Mouse (Mus musculus) stomach, embryonic 14.5 days (tissue): ENCODE results near the gene Ccnt2. TPM values are rescaled to one million over a fixed set of nuclear protein-coding genes. Genes with fewer than 3 reads are reported as not detected.

Experiments used
- ATAC-seq: fragments of 200-750 bp; cut with Nextera tagmentation; 2 replicates; pipeline ENCODE4 v1.8.0; 2017; ENCODE audit warnings: low read depth, moderate TSS enrichment; ENCODE audit not compliant: insufficient number of reproducible peaks, insufficient read depth, low FRiP score
- H3K27ac ChIP-seq: fragments of 300-500 bp; sonication (generic); 2 replicates; pipeline ENCODE4 v1.5.1; 2014; ENCODE audit warnings: mild to moderate bottlenecking, low read length, moderate library complexity, mixed read lengths
- H3K27me3 ChIP-seq: fragments of 300-500 bp; sonication (generic); 2 replicates; pipeline ENCODE4 v1.6.1; 2014; ENCODE audit warnings: low read length, control low read depth, mixed read lengths; ENCODE audit not compliant: control insufficient read depth, insufficient read depth
- H3K36me3 ChIP-seq: fragments of 300-500 bp; sonication (generic); 2 replicates; pipeline ENCODE4 v1.6.1; 2014; ENCODE audit warnings: mild to moderate bottlenecking, control low read depth, low read length, moderate library complexity, mixed read lengths; ENCODE audit not compliant: control insufficient read depth, insufficient read depth
- H3K4me1 ChIP-seq: fragments of 300-500 bp; sonication (generic); 2 replicates; pipeline ENCODE4 v1.6.1; 2014; ENCODE audit warnings: low read length, control low read depth, mixed read lengths; ENCODE audit not compliant: control insufficient read depth, insufficient read depth
- H3K4me2 ChIP-seq: fragments of 300-500 bp; sonication (generic); replicated peaks from 2 replicates; pipeline ENCODE4 v1.6.1; 2014; ENCODE audit warnings: low read depth, low read length, control low read depth
- H3K4me3 ChIP-seq: fragments of 300-500 bp; sonication (generic); 2 replicates; pipeline ENCODE4 v1.5.1; 2014; ENCODE audit warnings: low read depth, low read length, control low read depth
- H3K9ac ChIP-seq: fragments of 300-500 bp; sonication (generic); replicated peaks from 2 replicates; pipeline ENCODE4 v1.6.1; 2014; ENCODE audit warnings: low read depth, mild to moderate bottlenecking, control low read depth, low read length, moderate library complexity, mixed read lengths
- H3K9me3 ChIP-seq: fragments of 300-500 bp; sonication (generic); 2 replicates; pipeline ENCODE4 v1.6.1; 2016; ENCODE audit warnings: low read depth, low read length, control low read depth; ENCODE audit not compliant: control insufficient read depth
- WGBS: fragments of 180-500 bp; shearing (Covaris S2); extraction: QIAGEN DNeasy Blood & Tissue Kit; methylation state at CpG from one replicate; pipeline ENCODE4 v1.1.7; 2014; 5-methylcytosine and 5-hydroxymethylcytosine counted together
- polyA plus RNA-seq: library from polyadenylated mRNA; unstranded; fragments of >200 nt; fragmentation: Nextera tagmentation; extraction: Ambion mirVana; gene quantifications from 2 replicates; pipeline ENCODE4 v1.2.1, GENCODE M21; 2014

The Ccnt2 gene
- polyA plus RNA-seq: 94.3 and 95.3 TPM in 2 replicates

DNA sequence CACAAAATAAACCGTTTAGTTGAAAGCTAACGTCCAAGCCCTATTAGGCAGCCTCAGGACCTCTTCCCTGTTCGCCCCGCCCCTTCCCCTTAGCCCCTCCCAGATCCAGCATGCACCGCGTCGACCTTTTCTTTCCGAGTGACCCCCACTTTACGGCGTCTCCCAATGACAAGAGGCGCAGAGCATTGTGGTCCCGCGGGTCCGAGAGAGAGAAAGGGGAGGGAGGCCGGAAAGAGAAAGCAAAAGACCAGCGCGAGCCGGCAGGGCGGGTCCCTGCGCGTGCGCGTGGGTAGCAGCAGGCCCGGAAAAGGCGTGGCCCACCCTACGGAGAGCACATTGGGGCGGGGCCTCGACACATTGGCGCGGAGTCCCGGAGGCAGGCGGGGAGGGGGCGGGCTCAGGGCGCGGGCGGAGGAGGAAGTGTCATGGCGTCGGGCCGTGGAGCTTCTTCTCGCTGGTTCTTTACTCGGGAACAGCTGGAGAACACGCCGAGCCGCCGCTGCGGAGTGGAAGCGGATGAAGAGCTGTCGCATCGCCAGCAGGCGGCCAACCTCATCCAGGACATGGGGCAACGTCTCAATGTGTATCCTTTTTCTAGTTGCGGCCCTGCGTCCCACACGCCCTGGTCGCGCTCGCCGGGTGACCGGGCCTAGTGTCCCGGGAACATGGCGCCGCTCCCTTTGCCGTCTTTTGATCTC lies at the start of gene Ccnt2:
Gene Ccnt2, plus strand, starts transcription at position 362 of the 698 bp plus-strand sequence.
- no peaks in the 10 kb centered on the region for H3K9me3 ChIP-seq
- H3K4me1 ChIP-seq: peaks cover 13% of the 10 kb centered on the region; the same call in 1 of the 2 replicates
- WGBS: under 1% methylated on average over 59 of the region's 63 CpGs
- peak within 1 kb of the TSS; percentile 93 for H3K4me3 ChIP-seq
- H3K9ac ChIP-seq: peak within 1 kb of the TSS; percentile 86
- ATAC-seq: peak; percentile 98
- H3K27ac ChIP-seq: peak within 1 kb of the TSS; percentile 95
- peak within 1 kb of the TSS; percentile 76 for H3K4me2 ChIP-seq
- H3K36me3 ChIP-seq: no peaks in the 10 kb centered on the region; the same call in none of the 2 replicates
- H3K27me3 ChIP-seq: no peaks in the 10 kb centered on the region

DNA sequence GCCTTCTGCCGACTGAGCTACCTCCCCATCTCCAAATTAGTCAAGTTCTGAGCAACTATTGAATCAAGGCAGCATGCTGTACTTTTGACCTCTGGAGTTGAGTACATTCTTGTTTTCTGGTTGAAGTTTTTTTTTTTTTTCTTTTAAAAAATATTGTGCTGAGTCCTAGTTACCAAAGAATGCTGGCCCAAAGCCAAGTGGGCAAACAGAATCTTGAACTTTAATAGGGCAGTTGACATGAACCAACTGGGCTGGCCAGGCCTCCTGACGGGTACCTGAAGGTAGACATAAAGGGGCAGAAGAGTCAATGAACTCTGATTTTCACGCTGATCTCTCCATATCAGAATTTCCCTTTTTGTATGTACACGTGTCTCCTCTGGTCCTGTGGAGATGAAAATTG lies 44.9 kb upstream of the Ccnt2 start, which contains the start of gene Acmsd:
Gene Acmsd, plus strand, starts transcription at position 318 of the 400 bp plus-strand sequence.
- Histone ChIP-seq H3K27me3 (no peaks in the 10 kb centered on the region), H3K9me3 (no peaks in the 10 kb centered on the region), H3K36me3 (no peaks in the 10 kb centered on the region), H3K4me3 (no peak within 1 kb of the TSS), H3K27ac (no peak within 1 kb of the TSS), H3K9ac (no peak within 1 kb of the TSS), H3K4me2 (no peak within 1 kb of the TSS), H3K4me1 (no peaks in the 10 kb centered on the region)
- ATAC-seq: no peak
- 76% methylated on average over 4 of the region's 4 CpGs for WGBS

DNA sequence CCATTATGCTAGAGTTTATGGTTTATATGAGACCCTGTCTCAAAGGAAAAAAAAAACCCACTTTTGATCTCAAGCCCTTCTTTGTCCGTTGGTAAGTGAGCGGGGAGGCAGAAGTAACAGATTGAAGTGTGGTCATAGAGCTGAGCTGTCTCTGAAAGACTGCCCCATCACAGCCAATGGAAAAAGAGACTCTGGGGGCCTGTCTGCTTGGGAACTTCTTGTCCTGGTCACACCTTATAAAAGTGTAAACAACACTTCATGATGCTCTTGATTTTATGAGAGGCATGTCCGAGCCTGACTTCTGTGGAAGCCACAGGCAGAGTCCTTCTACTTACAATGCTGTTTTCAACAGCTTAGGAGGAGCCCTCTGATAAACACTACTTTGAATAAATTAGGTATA lies 42.9 kb upstream of the Ccnt2 start:
- Histone ChIP-seq H3K9ac (no peak overlapping the region), H3K4me2 (no peak overlapping the region), H3K36me3 (no peaks in the 10 kb centered on the region), H3K27me3 (no peaks in the 10 kb centered on the region), H3K9me3 (no peaks in the 10 kb centered on the region), H3K4me3 (no peak overlapping the region), H3K27ac (no peak overlapping the region), H3K4me1 (no peaks in the 10 kb centered on the region)
- ATAC-seq: no peak
- 45% methylated on average over 3 of the region's 3 CpGs for WGBS

DNA sequence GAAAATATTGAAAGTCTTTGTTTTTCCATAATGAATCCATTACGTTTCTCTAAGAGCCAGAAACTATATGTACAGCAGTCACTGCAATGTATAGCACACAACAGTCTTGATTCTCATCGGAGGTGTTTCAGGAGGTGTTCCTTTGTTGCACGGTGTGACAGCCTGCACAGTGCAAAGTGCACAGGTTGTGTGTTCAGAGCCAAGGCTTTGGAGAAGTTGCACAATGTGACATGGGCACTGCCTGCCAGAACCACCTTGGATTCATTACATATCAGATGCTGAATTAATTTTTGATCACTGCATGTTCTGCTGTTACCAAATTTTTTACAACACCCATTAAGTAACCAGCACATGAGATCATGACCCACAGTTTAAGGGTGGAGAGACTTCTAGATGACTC lies 41.5 kb upstream of the Ccnt2 start:
- WGBS: 89% methylated on average over 3 of the region's 3 CpGs
- Histone ChIP-seq H3K4me2 (no peak overlapping the region), H3K4me3 (no peak overlapping the region), H3K27me3 (no peaks in the 10 kb centered on the region), H3K36me3 (no peaks in the 10 kb centered on the region), H3K9me3 (no peaks in the 10 kb centered on the region), H3K4me1 (no peaks in the 10 kb centered on the region), H3K9ac (no peak overlapping the region), H3K27ac (no peak overlapping the region)
- no peak for ATAC-seq

DNA sequence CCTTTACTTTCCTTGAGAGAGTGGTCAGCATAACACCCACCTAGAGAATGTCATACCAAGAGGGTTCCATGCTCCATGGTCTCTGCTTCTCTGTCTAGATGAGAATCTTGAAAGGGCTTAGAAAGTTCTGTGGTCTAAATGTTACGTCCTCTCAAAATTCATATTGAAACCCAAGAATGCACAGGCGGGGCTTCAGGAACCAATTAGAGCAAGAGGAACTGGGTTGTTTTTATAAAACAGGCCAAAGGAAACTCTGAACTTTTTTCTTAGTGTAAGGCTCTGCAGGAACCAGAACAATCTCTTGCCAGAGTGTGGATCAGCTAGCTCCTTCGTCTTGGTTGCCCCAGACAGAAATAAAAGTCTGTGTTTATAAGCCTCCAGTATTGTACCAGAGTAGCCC lies 41.1 kb upstream of the Ccnt2 start:
- no peaks in the 10 kb centered on the region for H3K9me3 ChIP-seq
- H3K4me2 ChIP-seq: no peak overlapping the region
- no peaks in the 10 kb centered on the region for H3K27me3 ChIP-seq
- H3K36me3 ChIP-seq: no peaks in the 10 kb centered on the region
- H3K4me3 ChIP-seq: no peak overlapping the region
- no peaks in the 10 kb centered on the region for H3K4me1 ChIP-seq
- no peak overlapping the region for H3K9ac ChIP-seq
- H3K27ac ChIP-seq: no peak overlapping the region
- 67% methylated on average over 3 of the region's 3 CpGs for WGBS
- ATAC-seq: no peak

DNA sequence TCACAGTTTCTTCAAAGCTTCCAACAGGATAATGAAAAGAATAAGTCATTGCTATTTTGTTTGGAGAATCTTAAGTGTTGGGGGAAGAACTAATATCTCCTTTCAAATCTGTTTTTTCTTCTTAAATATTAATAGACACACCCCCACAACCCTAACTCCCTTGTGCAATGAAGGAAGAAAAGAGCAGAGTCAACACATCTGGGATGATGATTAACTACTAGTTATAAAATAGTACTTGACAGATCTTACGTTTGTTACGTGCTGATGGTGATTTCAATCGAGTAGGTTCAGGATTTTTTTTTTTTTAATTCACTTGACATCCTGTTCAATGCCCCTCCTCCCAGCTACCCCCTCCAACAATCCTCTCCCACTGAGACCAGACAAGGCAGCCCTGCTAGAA lies 38.6 kb upstream of the Ccnt2 start:
- H3K36me3 ChIP-seq: no peaks in the 10 kb centered on the region
- WGBS: 56% methylated on average over 3 of the region's 3 CpGs

DNA sequence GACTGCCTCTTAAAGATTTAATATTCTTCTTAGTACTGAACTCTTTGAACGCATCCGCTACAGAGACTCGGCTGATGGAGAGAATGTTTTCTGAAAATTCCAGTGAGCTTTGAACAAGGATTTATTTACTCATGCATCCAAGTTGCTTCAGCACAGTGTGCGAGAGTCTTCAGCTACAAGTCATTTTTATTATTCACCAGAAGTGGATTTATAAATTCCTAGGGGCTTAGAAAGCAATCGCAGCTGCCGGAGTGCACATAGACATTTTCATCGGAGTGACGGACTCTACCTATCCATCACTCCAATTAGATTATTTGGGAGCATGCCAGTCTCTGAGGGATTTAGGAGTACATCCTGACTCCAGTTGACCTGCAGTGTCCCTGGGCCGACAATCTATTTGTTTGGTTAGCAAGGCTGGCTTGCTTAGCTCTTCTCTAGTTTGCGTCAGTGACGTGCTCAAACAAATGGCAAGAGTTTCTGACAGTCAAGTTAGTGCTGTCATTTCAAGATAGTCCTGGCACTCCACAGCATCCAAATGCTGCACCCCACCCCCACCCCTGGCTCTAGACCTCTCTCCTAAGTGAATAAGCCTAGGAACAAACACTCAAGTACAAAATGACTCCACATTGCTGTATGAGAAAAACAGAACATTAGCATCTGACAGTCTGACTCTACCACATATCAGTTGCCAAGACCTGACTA lies 23.4 kb upstream of the Ccnt2 start:
- no peaks in the 10 kb centered on the region for H3K27me3 ChIP-seq
- no peak for ATAC-seq

More for the DNA sequence above, 38.6 kb upstream of the Ccnt2 start:
- Histone ChIP-seq H3K4me3 (no peak overlapping the region), H3K9me3 (no peaks in the 10 kb centered on the region), H3K27me3 (no peaks in the 10 kb centered on the region), H3K4me1 (no peaks in the 10 kb centered on the region), H3K27ac (no peak overlapping the region), H3K9ac (no peak overlapping the region), H3K4me2 (no peak overlapping the region)
- ATAC-seq: no peak

DNA sequence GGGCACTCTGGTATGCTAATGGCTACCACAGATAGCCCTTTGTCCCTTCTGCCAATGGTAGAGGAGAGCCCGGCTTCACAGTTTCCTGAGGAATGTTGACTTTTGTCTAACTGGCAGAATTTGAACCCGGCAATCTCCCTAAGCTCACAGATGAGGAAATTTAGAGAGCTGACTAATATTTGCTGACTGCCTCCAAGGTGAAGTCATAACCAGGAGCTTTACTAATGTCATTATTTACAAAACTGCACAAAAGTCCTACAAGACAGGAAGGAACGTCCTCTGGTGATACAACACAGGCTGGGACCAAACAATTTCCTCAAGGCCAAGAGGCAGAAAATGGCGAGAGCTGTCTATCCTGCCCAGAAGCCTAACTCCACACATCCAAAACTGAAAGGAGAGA lies 18.2 kb upstream of the Ccnt2 start:
- 41% methylated on average over 4 of the region's 4 CpGs for WGBS

More for the DNA sequence above, 23.4 kb upstream of the Ccnt2 start:
- WGBS: 32% methylated on average over 11 of the region's 11 CpGs
- Histone ChIP-seq H3K36me3 (no peaks in the 10 kb centered on the region), H3K4me2 (no peak overlapping the region), H3K9me3 (no peaks in the 10 kb centered on the region), H3K4me3 (no peak overlapping the region), H3K4me1 (no peaks in the 10 kb centered on the region), H3K27ac (no peak overlapping the region), H3K9ac (no peak overlapping the region)

More for the DNA sequence above, 18.2 kb upstream of the Ccnt2 start:
- ATAC-seq: no peak
- Histone ChIP-seq H3K9ac (no peak overlapping the region), H3K9me3 (no peaks in the 10 kb centered on the region), H3K4me1 (no peaks in the 10 kb centered on the region), H3K4me2 (no peak overlapping the region), H3K27ac (no peak overlapping the region), H3K27me3 (no peaks in the 10 kb centered on the region), H3K4me3 (no peak overlapping the region), H3K36me3 (no peaks in the 10 kb centered on the region)
